Mouse (Mus musculus): ENCODE results near the gene Sema7a.

DNA sequence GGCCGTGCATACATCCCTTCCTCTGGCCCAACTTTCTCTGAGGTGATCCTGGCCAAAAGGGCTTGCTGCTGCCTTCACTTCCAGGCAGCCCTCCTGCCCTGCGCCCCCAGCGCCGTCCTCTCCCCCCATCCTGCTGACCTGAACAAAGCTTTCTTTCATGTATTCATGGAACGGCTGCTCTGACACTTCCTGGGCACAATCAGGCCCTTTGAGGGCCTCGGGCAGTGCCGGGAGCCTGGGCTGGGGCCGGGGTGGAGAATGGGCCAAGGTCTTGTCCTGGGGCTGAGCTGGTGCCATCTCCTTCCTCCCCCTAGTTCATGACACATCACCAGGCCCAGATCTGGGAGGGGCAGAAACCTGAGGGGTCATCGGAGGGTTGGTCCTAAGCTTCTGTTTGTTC is 10.6 kb downstream of the Sema7a start:
- TF ChIP-seq POLR2A (IDR thresholded peaks at IDR 0.05; ENCODE audit: extremely low read depth, insufficient read depth, low read length), result no peak
- TF ChIP-seq CTCF (IDR thresholded peaks at IDR 0.05; ENCODE audit: extremely low read depth, insufficient read depth, low read length), result no peak
